9 mouse cellular contexts compared by ENCODE assay signal in genomic region chr9:35017563-35017962, GRCm38 (mm10).
DNase-seq lines count a peak whose midpoint lies in the region; ATAC-seq and TF ChIP-seq lines count a peak whose summit lies in the region.
"Had no signal": no experiment of that assay in that cellular context is flagged by ENCODE, and none has a peak within 500 bp of the region (broad histone marks: within the 10 kb centered on the region; RNA-seq: fewer than 3 reads in every experiment).

No protein-coding gene starts in this region.

- H3K27me3 ChIP-seq in embryonic facial prominence, embryonic 12.5 days, result 0 out of 2 replicates have a peak, but pooled peaks cover 4% of the 10 kb centered on the region
- H3K27me3 ChIP-seq in embryonic facial prominence, embryonic 10.5 days (replicated peaks; ENCODE audit: low read depth, poor library complexity, severe bottlenecking), result peaks cover 33% of the 10 kb centered on the region
- no peaks in the 10 kb centered on the region for H3K27me3 ChIP-seq in stomach, embryonic 14.5 days (ENCODE audit: control insufficient read depth, insufficient read depth, low read length)
- H3K27me3 ChIP-seq in stomach, postnatal 0 days (ENCODE audit: control insufficient read depth, insufficient read depth, low read length), result no peaks in the 10 kb centered on the region; the same call in 1 of the 2 replicates
- peaks cover 38% of the 10 kb centered on the region for H3K27me3 ChIP-seq in megakaryocyte, embryonic 14.5 days (replicated peaks)

- DNase-seq in embryonic facial prominence, embryonic 10.5 days (ENCODE audit: low spot score), result no peak
- no peak for DNase-seq in stomach, postnatal 0 days (ENCODE audit: low spot score)
- DNase-seq in kidney, postnatal 10 days, result peak; percentile 29
- no peak for DNase-seq in natural killer cell, adult 2 months (ENCODE audit: low spot score in 2 of 2)
- DNase-seq in thymus, postnatal 14 days, result no peak

- no peak for ATAC-seq in embryonic facial prominence, embryonic 12.5 days (ENCODE audit: insufficient number of reproducible peaks, insufficient read depth, low FRiP score, low TSS enrichment)
- no peak for ATAC-seq in stomach, embryonic 14.5 days (ENCODE audit: insufficient number of reproducible peaks, insufficient read depth, low FRiP score, low read depth)
- no peak for ATAC-seq in stomach, postnatal 0 days (ENCODE audit: low FRiP score, low TSS enrichment)

- H3K4me1 ChIP-seq in embryonic facial prominence, embryonic 12.5 days, result peaks cover 9% of the 10 kb centered on the region
- peaks cover 10% of the 10 kb centered on the region for H3K4me1 ChIP-seq in embryonic facial prominence, embryonic 10.5 days
- H3K4me1 ChIP-seq in stomach, embryonic 14.5 days (ENCODE audit: control insufficient read depth, insufficient read depth, low read length), result peaks cover 11% of the 10 kb centered on the region; the same call in 1 of the 2 replicates
- no peaks in the 10 kb centered on the region for H3K4me1 ChIP-seq in stomach, postnatal 0 days (replicated peaks; ENCODE audit: control insufficient read depth, insufficient read depth)
- peaks cover 29% of the 10 kb centered on the region for H3K4me1 ChIP-seq in megakaryocyte, embryonic 14.5 days

- H3K27ac ChIP-seq in embryonic facial prominence, embryonic 12.5 days, result no peak overlapping the region
- H3K27ac ChIP-seq in embryonic facial prominence, embryonic 10.5 days (replicated peaks), result no peak overlapping the region
- H3K27ac ChIP-seq in stomach, embryonic 14.5 days (ENCODE audit: low read length), result no peak overlapping the region
- H3K27ac ChIP-seq in stomach, postnatal 0 days (replicated peaks), result no peak overlapping the region

- 37% methylated on average over 13 of the region's 13 CpGs for WGBS in embryonic facial prominence, embryonic 12.5 days
- 39% methylated on average over 13 of the region's 13 CpGs for WGBS in embryonic facial prominence, embryonic 10.5 days
- 18% methylated on average over 13 of the region's 13 CpGs for WGBS in stomach, embryonic 14.5 days
- WGBS in stomach, postnatal 0 days, result 25% methylated on average over 13 of the region's 13 CpGs

- H3K9me3 ChIP-seq in embryonic facial prominence, embryonic 12.5 days, result no peaks in the 10 kb centered on the region
- no peaks in the 10 kb centered on the region for H3K9me3 ChIP-seq in embryonic facial prominence, embryonic 10.5 days
- no peaks in the 10 kb centered on the region for H3K9me3 ChIP-seq in stomach, embryonic 14.5 days (ENCODE audit: control insufficient read depth, low read depth, low read length)
- H3K9me3 ChIP-seq in stomach, postnatal 0 days (ENCODE audit: control insufficient read depth, low read length), result no peaks in the 10 kb centered on the region
- H3K9me3 ChIP-seq in megakaryocyte, embryonic 14.5 days, result peaks cover 5% of the 10 kb centered on the region

- no peak overlapping the region for H3K4me3 ChIP-seq in embryonic facial prominence, embryonic 12.5 days
- no peak overlapping the region for H3K4me3 ChIP-seq in embryonic facial prominence, embryonic 10.5 days
- no peak overlapping the region for H3K4me3 ChIP-seq in stomach, embryonic 14.5 days (ENCODE audit: low read depth, low read length)
- H3K4me3 ChIP-seq in stomach, postnatal 0 days (ENCODE audit: low read depth, low read length), result no peak overlapping the region
- H3K4me3 ChIP-seq in megakaryocyte, embryonic 14.5 days (replicated peaks), result peak overlapping the region; percentile 86
- H3K4me3 ChIP-seq: myocyte had no signal

- TF ChIP-seq CTCF in stomach, postnatal 0 days (IDR thresholded peaks at IDR 0.05; ENCODE audit: low read depth), result no peak

- peak overlapping the region; percentile 29 for H3K4me2 ChIP-seq in embryonic facial prominence, embryonic 12.5 days (replicated peaks)
- 0 out of 2 replicates have a peak overlapping the region, but pooled peaks have one; percentile 10 for H3K4me2 ChIP-seq in stomach, embryonic 14.5 days (replicated peaks; ENCODE audit: low read depth, low read length)
- no peak overlapping the region for H3K4me2 ChIP-seq in stomach, postnatal 0 days (replicated peaks; ENCODE audit: low read depth)

- H3K9ac ChIP-seq in embryonic facial prominence, embryonic 12.5 days, result no peak overlapping the region; the same call in 1 of the 2 replicates
- no peak overlapping the region for H3K9ac ChIP-seq in stomach, embryonic 14.5 days (replicated peaks; ENCODE audit: low read depth, low read length)
- no peak overlapping the region for H3K9ac ChIP-seq in stomach, postnatal 0 days (ENCODE audit: low read length)

- TF ChIP-seq EP300 in stomach, postnatal 0 days (optimal IDR thresholded peaks at IDR 0.05), result no peak

- H3K36me3 ChIP-seq in embryonic facial prominence, embryonic 12.5 days, result no peaks in the 10 kb centered on the region
- H3K36me3 ChIP-seq in embryonic facial prominence, embryonic 10.5 days (replicated peaks), result no peaks in the 10 kb centered on the region
- no peaks in the 10 kb centered on the region for H3K36me3 ChIP-seq in stomach, embryonic 14.5 days (ENCODE audit: control insufficient read depth, insufficient read depth, low read length)
- H3K36me3 ChIP-seq in stomach, postnatal 0 days (ENCODE audit: control insufficient read depth, insufficient read depth, low read length), result no peaks in the 10 kb centered on the region
- H3K36me3 ChIP-seq in megakaryocyte, embryonic 14.5 days (replicated peaks; ENCODE audit: low read length), result peaks cover 5% of the 10 kb centered on the region
